Mouse (Mus musculus): ENCODE results near the gene Fkbpl.

Gene Fkbpl

GRCm38 (mm10) chr17:34664472-34664871 is 19.9 kb downstream of the Fkbpl start:
- DNase-seq (ENCODE audit: low spot score) = no peak

DNA sequence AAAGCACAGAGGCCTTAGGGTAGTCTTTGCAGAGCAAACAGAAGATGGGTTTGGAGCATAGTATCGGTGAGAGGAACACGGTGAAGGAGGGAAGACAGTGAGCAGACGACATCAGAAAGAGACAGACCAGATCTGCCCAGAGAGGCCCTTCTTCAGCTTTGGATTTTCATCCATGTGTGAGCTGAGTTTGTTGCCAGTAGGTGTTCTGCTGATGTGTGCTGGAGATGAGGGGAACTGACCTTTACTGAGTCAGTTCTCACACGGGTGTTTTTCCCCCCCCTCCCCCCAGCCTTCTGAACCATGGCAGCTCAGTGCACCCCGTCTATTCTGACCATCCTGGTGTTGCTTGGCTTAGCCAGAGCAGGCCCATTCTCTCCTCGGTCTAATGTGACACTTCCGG is 25.7 kb downstream of the Fkbpl start, which contains the start of gene Tnxb:
Tnxb (plus strand) TSS at position 301 of the 400 bp plus-strand sequence.
- DNase-seq (ENCODE audit: low spot score) = no peak

GRCm38 (mm10) chr17:34671151-34672066 is 26.8 kb downstream of the Fkbpl start:
- DNase-seq (ENCODE audit: low spot score) = no peak

DNA sequence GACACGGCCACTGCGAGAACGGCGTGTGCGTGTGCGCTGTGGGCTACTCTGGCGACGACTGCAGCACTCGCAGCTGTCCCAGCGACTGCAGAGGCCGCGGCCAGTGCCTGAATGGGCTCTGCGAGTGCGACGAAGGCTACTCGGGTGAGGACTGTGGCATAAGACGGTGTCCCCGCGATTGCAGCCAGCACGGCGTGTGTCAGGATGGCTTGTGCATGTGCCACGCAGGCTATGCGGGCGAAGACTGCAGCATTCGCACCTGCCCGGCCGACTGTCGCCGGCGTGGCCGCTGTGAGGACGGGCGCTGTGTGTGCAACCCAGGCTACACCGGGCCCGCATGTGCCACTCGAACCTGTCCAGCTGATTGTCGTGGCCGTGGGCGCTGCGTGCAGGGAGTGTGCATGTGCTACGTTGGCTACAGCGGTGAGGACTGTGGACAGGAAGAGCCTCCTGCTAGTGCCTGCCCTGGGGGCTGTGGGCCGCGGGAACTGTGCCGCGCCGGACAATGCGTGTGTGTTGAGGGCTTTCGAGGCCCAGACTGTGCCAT is 27.8 kb downstream of the Fkbpl start:
- DNase-seq (ENCODE audit: low spot score) = no peak

GRCm38 (mm10) chr17:34673139-34673538 is 28.6 kb downstream of the Fkbpl start:
- no peak for DNase-seq (ENCODE audit: low spot score)

GRCm38 (mm10) chr17:34674524-34675204 is 30.1 kb downstream of the Fkbpl start:
- DNase-seq (ENCODE audit: low spot score) = no peak

DNA sequence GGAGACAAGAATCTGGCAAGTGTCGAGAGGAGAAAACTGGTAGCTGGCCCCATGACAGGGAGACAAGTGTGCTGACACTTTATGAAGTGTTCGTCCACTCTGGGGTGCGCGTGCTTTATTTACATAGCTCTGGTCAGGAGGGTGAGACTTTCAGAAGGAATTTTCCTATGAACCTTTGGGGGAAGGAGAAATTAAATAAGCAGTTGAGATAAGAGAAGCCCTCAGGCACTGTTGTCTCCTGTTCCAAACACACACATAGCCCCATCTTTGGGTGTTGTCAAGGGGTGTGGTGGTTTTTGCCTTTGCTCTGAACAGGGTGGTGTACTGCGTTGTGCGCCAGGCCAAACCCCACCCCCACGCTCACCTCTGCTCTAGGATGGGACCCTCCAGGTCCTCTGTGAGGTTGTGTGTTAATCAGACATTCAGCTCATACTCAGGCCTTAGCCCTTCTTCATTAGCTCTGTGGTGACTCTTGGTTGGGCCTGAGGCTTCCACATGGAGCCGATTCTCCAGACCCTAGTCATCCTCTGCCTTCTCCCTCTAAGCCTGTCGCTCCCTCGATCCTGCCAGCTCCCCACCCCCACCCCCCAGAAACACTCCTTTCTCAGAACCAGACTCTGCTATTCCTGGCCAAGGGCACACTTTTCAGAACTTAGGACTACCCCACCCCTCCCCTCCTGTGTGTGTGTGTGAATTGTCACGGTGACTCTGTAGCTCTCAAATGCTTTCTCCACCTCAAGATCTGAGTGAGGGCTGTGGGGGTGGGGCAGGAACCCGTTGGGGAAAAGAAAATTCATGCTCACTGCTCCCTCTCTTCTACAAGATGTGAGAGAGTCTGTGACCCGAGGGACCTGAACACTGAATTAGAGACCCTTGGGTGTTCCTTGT is 30.9 kb downstream of the Fkbpl start:
- DNase-seq (ENCODE audit: low spot score) = no peak

DNA sequence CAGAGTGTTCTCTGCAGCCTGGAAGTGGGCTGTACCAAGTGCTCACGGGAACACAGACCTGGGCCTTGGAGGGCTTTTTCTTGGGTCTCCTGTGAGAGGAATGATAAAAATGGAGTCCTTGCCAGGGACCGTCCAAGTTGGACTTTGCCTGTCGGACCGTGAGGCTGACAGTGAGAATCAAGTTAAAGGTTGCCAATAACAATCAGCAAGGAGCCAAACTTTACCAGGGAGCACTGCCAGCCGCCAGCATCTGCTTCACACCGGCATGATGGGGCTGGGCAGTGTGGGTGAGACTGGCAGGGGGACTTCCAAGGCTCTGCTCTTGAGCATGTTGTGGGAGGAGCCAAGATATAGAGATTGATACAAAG is 31.5 kb downstream of the Fkbpl start:
- no peak for DNase-seq (ENCODE audit: low spot score)

DNA sequence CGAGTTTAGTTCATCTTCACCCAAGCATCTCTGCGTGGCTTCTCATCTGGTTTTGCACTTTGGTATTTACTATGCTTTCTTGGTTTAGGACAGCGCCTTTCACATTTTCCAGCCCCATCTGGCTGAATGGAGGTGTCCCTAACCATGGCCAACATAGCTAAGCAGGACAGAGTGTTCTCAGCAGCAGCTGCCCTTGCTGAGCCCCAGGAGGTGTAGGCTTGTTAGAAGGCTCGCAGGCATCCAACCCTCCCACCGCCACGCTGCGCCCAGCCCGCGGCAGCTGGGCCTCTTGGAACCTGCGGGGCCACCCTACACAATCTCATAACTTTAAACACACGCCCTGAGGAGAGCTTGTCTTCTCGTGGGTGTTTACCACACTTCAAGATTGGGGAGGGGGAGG is 32.1 kb downstream of the Fkbpl start:
- no peak for DNase-seq (ENCODE audit: low spot score)

GRCm38 (mm10) chr17:34680191-34680590 is 35.6 kb downstream of the Fkbpl start:
- no peak for DNase-seq (ENCODE audit: low spot score)

DNA sequence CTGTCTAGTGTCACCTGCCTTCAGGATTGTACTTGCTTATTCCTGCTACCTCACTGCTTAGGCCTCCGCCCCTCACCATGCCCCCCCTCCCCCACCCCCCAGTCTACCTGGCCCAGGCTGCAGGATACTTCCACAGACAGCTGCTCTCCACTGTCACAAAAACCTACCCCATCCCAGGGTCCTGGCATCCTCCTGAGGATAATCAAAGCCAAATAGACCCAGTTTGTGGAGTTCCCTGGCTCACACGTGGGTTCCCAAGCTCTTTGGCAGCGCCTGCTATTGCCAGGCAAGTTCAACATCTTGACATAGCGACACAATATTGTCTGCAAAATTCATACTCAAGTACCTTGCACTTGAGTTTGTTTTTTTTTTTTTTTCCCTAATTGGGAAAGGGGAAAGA is 36.1 kb downstream of the Fkbpl start:
- DNase-seq (ENCODE audit: low spot score) = no peak

- DNase-seq (ENCODE audit: low spot score) = no peak
Observed at GRCm38 (mm10) chr17:34681132-34681571, 36.6 kb downstream of the Fkbpl start.

GRCm38 (mm10) chr17:34681881-34682536 is 37.4 kb downstream of the Fkbpl start:
- DNase-seq (ENCODE audit: low spot score) = no peak

DNA sequence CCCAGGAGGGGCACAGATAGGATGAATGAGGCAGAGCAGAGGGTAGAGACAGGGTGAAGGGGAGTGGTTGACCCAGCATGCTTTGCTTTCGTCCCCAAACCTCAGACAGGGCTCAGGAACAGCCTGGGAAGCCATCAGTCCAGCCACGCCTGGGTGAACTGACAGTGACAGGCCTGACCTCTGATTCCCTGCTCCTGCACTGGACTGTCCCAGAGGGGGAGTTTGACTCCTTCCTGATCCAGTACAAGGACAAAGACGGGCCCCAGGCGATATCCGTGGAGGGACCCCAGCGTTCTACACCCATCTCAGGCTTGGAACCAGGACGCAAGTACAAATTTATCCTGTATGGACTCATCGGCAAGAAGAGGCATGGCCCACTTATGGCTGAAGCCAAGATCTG is 38.6 kb downstream of the Fkbpl start:
- DNase-seq (ENCODE audit: low spot score) = no peak

- no peak for DNase-seq (ENCODE audit: low spot score)
Observed at GRCm38 (mm10) chr17:34683686-34684220, 39.2 kb downstream of the Fkbpl start.

DNA sequence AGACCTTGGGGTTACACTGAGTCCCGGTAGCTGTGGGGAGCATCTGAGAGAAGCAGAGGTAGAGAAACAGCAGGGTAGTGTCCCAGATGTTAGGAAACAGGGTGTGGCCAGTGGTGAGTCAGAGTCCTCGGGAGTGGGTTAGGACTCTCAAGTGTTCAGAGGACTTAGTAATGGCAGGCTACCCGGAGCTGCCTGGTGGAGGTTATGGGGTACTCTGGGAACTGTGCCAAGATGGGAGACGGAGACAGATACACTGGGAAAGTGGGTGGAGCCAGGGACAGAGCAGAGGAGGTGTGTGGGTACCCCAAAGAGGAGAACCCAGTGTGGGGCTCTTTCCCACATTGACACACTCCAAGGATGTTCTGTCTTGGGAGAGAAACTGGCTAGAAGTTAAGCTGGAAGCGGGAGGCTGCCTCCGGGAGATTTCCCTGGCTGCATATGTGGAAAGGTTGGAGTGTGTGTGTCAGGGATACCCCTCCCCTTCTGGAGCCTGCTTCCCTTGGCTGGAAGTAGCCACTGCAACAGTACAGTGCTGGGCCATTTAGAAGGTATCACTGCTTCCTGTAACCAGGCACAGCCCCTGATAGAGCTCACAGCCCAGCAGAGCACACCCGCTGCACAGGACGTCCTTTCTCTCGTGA is 39.8 kb downstream of the Fkbpl start:
- no peak for DNase-seq (ENCODE audit: low spot score)

GRCm38 (mm10) chr17:34685120-34686110 is 40.9 kb downstream of the Fkbpl start:
- no peak for DNase-seq (ENCODE audit: low spot score)

- DNase-seq (ENCODE audit: low spot score) = no peak
Observed at GRCm38 (mm10) chr17:34688889-34689288, 44.3 kb downstream of the Fkbpl start.

- DNase-seq (ENCODE audit: low spot score) = no peak
Observed at GRCm38 (mm10) chr17:34690458-34690857, 45.9 kb downstream of the Fkbpl start.
